24 mouse cellular contexts compared by ENCODE assay signal in genomic region chr5:148849516-148849915, GRCm38 (mm10).
DNase-seq lines count a peak whose midpoint lies in the region; ATAC-seq and TF ChIP-seq lines count a peak whose summit lies in the region.
"Had no signal": no experiment of that assay in that cellular context is flagged by ENCODE, and none has a peak within 500 bp of the region (broad histone marks: within the 10 kb centered on the region; RNA-seq: fewer than 3 reads in every experiment).

No protein-coding gene starts in this region.

- intact Hi-C loops in left cerebral cortex, postnatal 4 days (cut with DNase I), result no loop called here
- intact Hi-C loops in left cerebral cortex, adult 2 months (cut with DNase I), result no loop called here

- no peaks in the 10 kb centered on the region for H3K4me1 ChIP-seq in hindbrain, embryonic 11.5 days (replicated peaks; ENCODE audit: control insufficient read depth, insufficient read depth, low read length)
- H3K4me1 ChIP-seq: heart, embryonic 13.5 days; megakaryocyte, embryonic 14.5 days had no signal

- DNase-seq in cerebellum, postnatal 10 days, result peak; percentile 60 to 63
- no peak for DNase-seq in cerebellum, adult 11 months
- peak; percentile 28 for DNase-seq in left cerebral cortex, postnatal 4 days
- no peak for DNase-seq in left cerebral cortex, adult 2 months (ENCODE audit: extremely low spot score in 1 of 2, low spot score in 2 of 2)
- DNase-seq in NIH3T3 (ENCODE audit: low read depth), result peak; percentile 64
- no peak for DNase-seq in neural tube, embryonic 10.5 days (ENCODE audit: extremely low spot score, low spot score)
- no peak for DNase-seq in hindbrain, embryonic 11.5 days (ENCODE audit: low spot score)
- DNase-seq: embryo, embryonic 11 days; gastrocnemius, postnatal 10 days; heart, postnatal 10 days; kidney, postnatal 14 days; layer of hippocampus, adult 9-11 months; lung, postnatal 4 days; thymus, postnatal 4 days had no signal

- WGBS in hindbrain, embryonic 11.5 days, result 91% methylated on average over 6 of the region's 6 CpGs

- no peaks in the 10 kb centered on the region for H3K9me3 ChIP-seq in hindbrain, embryonic 11.5 days (ENCODE audit: control insufficient read depth, low read length)
- H3K9me3 ChIP-seq: embryonic facial prominence, embryonic 12.5 days; heart, embryonic 13.5 days; midbrain, embryonic 12.5 days had no signal

- H3K36me3 ChIP-seq in hindbrain, embryonic 11.5 days (ENCODE audit: control insufficient read depth, insufficient read depth, low read length), result no peaks in the 10 kb centered on the region
- H3K36me3 ChIP-seq: embryonic facial prominence, embryonic 12.5 days; forebrain, embryonic 10.5 days; heart, embryonic 13.5 days; limb, embryonic 12.5 days; midbrain, embryonic 12.5 days had no signal

- no peak overlapping the region for H3K4me2 ChIP-seq in hindbrain, embryonic 11.5 days (replicated peaks; ENCODE audit: low read depth, low read length)
- H3K4me2 ChIP-seq: embryonic facial prominence, embryonic 12.5 days; heart, embryonic 13.5 days; limb, embryonic 12.5 days; liver, embryonic 11.5 days; midbrain, embryonic 12.5 days had no signal

- ATAC-seq in hindbrain, embryonic 11.5 days (ENCODE audit: low FRiP score), result no peak
- ATAC-seq: hindbrain, embryonic 16.5 days; Patski had no signal

- H3K27ac ChIP-seq in left cerebral cortex, adult 2 months, result no peak overlapping the region
- H3K27ac ChIP-seq in hindbrain, embryonic 11.5 days (ENCODE audit: low read depth, low read length), result no peak overlapping the region
- H3K27ac ChIP-seq: embryonic facial prominence, embryonic 12.5 days; forebrain, embryonic 10.5 days; heart, embryonic 13.5 days; limb, embryonic 12.5 days; midbrain, embryonic 12.5 days had no signal

- TF ChIP-seq CTCF in left cerebral cortex, adult 2 months (IDR thresholded peaks at IDR 0.05), result no peak

- no peak overlapping the region for H3K9ac ChIP-seq in hindbrain, embryonic 11.5 days (ENCODE audit: low read depth, low read length)
- H3K9ac ChIP-seq: embryonic facial prominence, embryonic 12.5 days; heart, embryonic 13.5 days; limb, embryonic 12.5 days; midbrain, embryonic 12.5 days had no signal

- no peak overlapping the region for H3K4me3 ChIP-seq in left cerebral cortex, adult 2 months
- no peak overlapping the region for H3K4me3 ChIP-seq in hindbrain, embryonic 11.5 days (ENCODE audit: low read depth, low read length)
- H3K4me3 ChIP-seq: embryonic facial prominence, embryonic 12.5 days; forebrain, embryonic 10.5 days; heart, embryonic 13.5 days; limb, embryonic 12.5 days; megakaryocyte, embryonic 14.5 days; midbrain, embryonic 12.5 days had no signal

- H3K27me3 ChIP-seq in hindbrain, embryonic 11.5 days (ENCODE audit: control insufficient read depth, insufficient read depth, low read length), result no peaks in the 10 kb centered on the region
- H3K27me3 ChIP-seq: CH12.LX; embryonic facial prominence, embryonic 12.5 days; heart, embryonic 13.5 days; limb, embryonic 12.5 days; megakaryocyte, embryonic 14.5 days; midbrain, embryonic 12.5 days; Patski had no signal

Comparison
In these comparisons a context has a peak if more than half of its experiments do, and no peak if none do; other contexts are left out.
1. DNase-seq: peak in cerebellum, postnatal 10 days (2 of 2), left cerebral cortex, postnatal 4 days (single experiment) and NIH3T3 (single experiment); none in cerebellum, adult 11 months (single experiment), left cerebral cortex, adult 2 months (0 of 2), neural tube, embryonic 10.5 days (single experiment) and hindbrain, embryonic 11.5 days (single experiment).